Mouse (Mus musculus) liver, embryonic 14.5 days (tissue): ENCODE results near the gene 4931406P16Rik. TPM values are rescaled to one million over a fixed set of nuclear protein-coding genes. Genes with fewer than 3 reads are reported as not detected.
"Not testable (repeated sequence)": the region's sequence is repeated elsewhere in the genome, so short reads cannot be mapped to it uniquely, and the experiment has no call there.

Source experiments
- ATAC-seq: fragments of 200-750 bp; cut with Nextera tagmentation; 2 replicates; pipeline ENCODE4 v1.8.0; 2017; ENCODE audit warnings: moderate number of reproducible peaks, mild to moderate bottlenecking, moderate library complexity; ENCODE audit not compliant: insufficient read depth
- DNase-seq, 3 experiments: peaks; one replicate each; pipeline ENCODE4 v3.0.0-alpha.2; 2012 to 2013; ENCODE audit warnings: low read depth in 3 of 3, low spot score in 3 of 3
- H3K27ac ChIP-seq: fragments of 300-500 bp; sonication (generic); 2 replicates; pipeline ENCODE4 v1.5.1; 2014; ENCODE audit warnings: moderate library complexity, mild to moderate bottlenecking, control low read depth, inconsistent platforms
- H3K27me3 ChIP-seq: fragments of 300-500 bp; sonication (generic); 2 replicates; pipeline ENCODE4 v1.6.1; 2014; ENCODE audit warnings: mild to moderate bottlenecking, low read length, moderate library complexity; ENCODE audit not compliant: control insufficient read depth, insufficient read depth
- H3K36me3 ChIP-seq: fragments of 300-500 bp; sonication (generic); replicated peaks from 2 replicates; pipeline ENCODE4 v1.6.1; 2014; ENCODE audit warnings: low read depth; ENCODE audit not compliant: control insufficient read depth, insufficient read depth
- H3K4me1 ChIP-seq, 2 experiments: fragments of 200-500 bp in 1 of 2; fragments of 300-500 bp in 1 of 2; sonication (generic) in 1 of 2; replicated peaks; 2 replicates each; pipeline ENCODE4 v1.6.1; 2012 to 2014; ENCODE audit warnings: antibody characterized with exemption in 1 of 2, inconsistent platforms in 1 of 2, low read length in 1 of 2; ENCODE audit not compliant: control insufficient read depth in 2 of 2, insufficient read depth in 2 of 2
- H3K4me2 ChIP-seq: fragments of 300-500 bp; sonication (generic); 2 replicates; pipeline ENCODE4 v1.6.1; 2014; ENCODE audit warnings: low read depth, mild to moderate bottlenecking, control low read depth, moderate library complexity
- H3K4me3 ChIP-seq, 2 experiments: fragments of 200-500 bp in 1 of 2; fragments of 300-500 bp in 1 of 2; sonication (generic) in 1 of 2; 2 replicates each; pipeline ENCODE4 v1.5.1; 2012 to 2014; ENCODE audit warnings: low read depth in 2 of 2, low read length in 2 of 2, mild to moderate bottlenecking in 2 of 2, control low read depth in 1 of 2, inconsistent platforms in 1 of 2, moderate library complexity in 1 of 2; ENCODE audit not compliant: insufficient read depth in 1 of 2
- H3K9ac ChIP-seq: fragments of 300-500 bp; sonication (generic); replicated peaks from 2 replicates; pipeline ENCODE4 v1.6.1; 2014; ENCODE audit warnings: mild to moderate bottlenecking, control low read depth, moderate library complexity
- H3K9me3 ChIP-seq: fragments of 300-500 bp; sonication (generic); 2 replicates; pipeline ENCODE4 v1.6.1; 2016; ENCODE audit warnings: low read length, mixed read lengths; ENCODE audit not compliant: control insufficient read depth
- CTCF ChIP-seq: IDR thresholded peaks from 2 replicates; pipeline ENCODE4 v1.5.1; 2016; ENCODE audit warnings: antibody characterized with exemption, low read depth, control low read depth
- EP300 ChIP-seq: IDR thresholded peaks from 2 replicates; pipeline ENCODE4 v1.6.1; 2016; ENCODE audit warnings: antibody characterized with exemption, low read depth
- WGBS: fragments of 180-500 bp; shearing (Covaris S2); extraction: QIAGEN DNeasy Blood & Tissue Kit; methylation state at CpG from one replicate; pipeline ENCODE4 v1.1.7; 2014; ENCODE audit not compliant: insufficient replicate concordance; 5-methylcytosine and 5-hydroxymethylcytosine counted together
- polyA plus RNA-seq, 2 experiments: library from polyadenylated mRNA; depleted of rRNA in 1 of 2; stranded (reverse) in 1 of 2; unstranded in 1 of 2; fragments of >200 nt; fragmentation: Nextera tagmentation in 1 of 2; extraction: Ambion mirVana in 1 of 2; gene quantifications; 2 replicates each; pipeline versions ENCODE4 v1.2.1 to v1.2.3; 2012 to 2014

The 4931406P16Rik gene
- polyA plus RNA-seq, 2 experiments: 10.1 to 13.9 TPM

- Histone ChIP-seq H3K4me2 (no peak overlapping the region), H3K4me3 (no peak overlapping the region), H3K9ac (no peak overlapping the region), H3K9me3 (no peaks in the 10 kb centered on the region), H3K36me3 (peaks cover 7% of the 10 kb centered on the region), H3K4me1 (peaks cover 0 to 4% of the 10 kb centered on the region in 2 experiments; a peak in 1 of 4 replicates), H3K27me3 (no peaks in the 10 kb centered on the region), H3K27ac (no peak overlapping the region)
- ATAC-seq (no peak), DNase-seq (no peak)
- no peak for TF ChIP-seq CTCF
- no peak for TF ChIP-seq EP300
- 54% methylated on average over 9 of the region's 9 CpGs for WGBS
These were observed 25.3 kb upstream of the 4931406P16Rik start for GRCm38 (mm10) chr7:34338445-34339163.

- 49% methylated on average over 2 of the region's 2 CpGs for WGBS
These were observed 23.9 kb upstream of the 4931406P16Rik start for GRCm38 (mm10) chr7:34337268-34337667.

GRCm38 (mm10) chr7:34336545-34336944 is 23.2 kb upstream of the 4931406P16Rik start:
- H3K27ac ChIP-seq, H3K4me1 ChIP-seq, H3K36me3 ChIP-seq, H3K4me2 ChIP-seq, H3K4me3 ChIP-seq, DNase-seq, H3K9me3 ChIP-seq, H3K27me3 ChIP-seq, ATAC-seq, H3K9ac ChIP-seq: not testable (repeated sequence)
- 67% methylated on average over 1 of the region's 1 CpGs for WGBS
- TF ChIP-seq CTCF: peak; percentile 45

More at GRCm38 (mm10) chr7:34337268-34337667, 23.9 kb upstream of the 4931406P16Rik start:
- DNase-seq (no peak), ATAC-seq (no peak)
- Histone ChIP-seq H3K9me3 (no peaks in the 10 kb centered on the region), H3K27ac (no peak overlapping the region), H3K36me3 (peaks cover 7% of the 10 kb centered on the region), H3K4me3 (no peak overlapping the region), H3K4me2 (no peak overlapping the region), H3K9ac (no peak overlapping the region), H3K4me1 (peaks cover 0 to 4% of the 10 kb centered on the region in 2 experiments; a peak in 1 of 4 replicates), H3K27me3 (no peaks in the 10 kb centered on the region)
- no peak for TF ChIP-seq CTCF
- no peak for TF ChIP-seq EP300

- H3K9me3 ChIP-seq: no peaks in the 10 kb centered on the region
- H3K27me3 ChIP-seq: no peaks in the 10 kb centered on the region
- DNase-seq (no peak), ATAC-seq (no peak)
- H3K4me3 ChIP-seq: no peak overlapping the region
- WGBS: 22% methylated on average over 3 of the region's 3 CpGs
- H3K4me1 ChIP-seq: 0 out of 4 replicates have a peak, but pooled peaks cover 0 to 2% of the 10 kb centered on the region in 2 experiments
- no peak overlapping the region for H3K4me2 ChIP-seq
- no peaks in the 10 kb centered on the region for H3K36me3 ChIP-seq
- H3K27ac ChIP-seq: no peak overlapping the region
- TF ChIP-seq EP300: no peak
- TF ChIP-seq CTCF: no peak
- H3K9ac ChIP-seq: no peak overlapping the region
These were observed 14.1 kb upstream of the 4931406P16Rik start for GRCm38 (mm10) chr7:34327493-34327892.

GRCm38 (mm10) chr7:34324857-34325256 is 11.5 kb upstream of the 4931406P16Rik start:
- WGBS: 57% methylated on average over 1 of the region's 1 CpGs
- H3K9ac ChIP-seq: no peak overlapping the region
- DNase-seq (no peak), ATAC-seq (no peak)
- no peaks in the 10 kb centered on the region for H3K27me3 ChIP-seq
- H3K36me3 ChIP-seq: no peaks in the 10 kb centered on the region
- no peak overlapping the region for H3K4me2 ChIP-seq
- no peak overlapping the region for H3K4me3 ChIP-seq
- TF ChIP-seq CTCF: no peak
- no peak for TF ChIP-seq EP300
- H3K4me1 ChIP-seq: no peaks in the 10 kb centered on the region
- H3K27ac ChIP-seq: no peak overlapping the region
- no peaks in the 10 kb centered on the region for H3K9me3 ChIP-seq
